Mouse (Mus musculus): ENCODE measurements around the gene Col4a6. TPM values are rescaled to one million over a fixed set of nuclear protein-coding genes. Genes with fewer than 3 reads are reported as not detected.

Gene Col4a6
- total RNA-seq (2021) = 1 to 10 TPM; 4.5 to 5.5 TPM

GRCm38 (mm10) chrX:141473470-141474302 is at the start of gene Col4a6:
Col4a6 (minus strand) TSS chrX:141474076.
- peak; percentile 10 for DNase-seq

- DNase-seq = no peak
These were observed 29.2 kb upstream of the Col4a6 start for GRCm38 (mm10) chrX:141503125-141503524.

- no peak for DNase-seq
These were observed 20.7 kb upstream of the Col4a6 start for GRCm38 (mm10) chrX:141494545-141494944.

DNA sequence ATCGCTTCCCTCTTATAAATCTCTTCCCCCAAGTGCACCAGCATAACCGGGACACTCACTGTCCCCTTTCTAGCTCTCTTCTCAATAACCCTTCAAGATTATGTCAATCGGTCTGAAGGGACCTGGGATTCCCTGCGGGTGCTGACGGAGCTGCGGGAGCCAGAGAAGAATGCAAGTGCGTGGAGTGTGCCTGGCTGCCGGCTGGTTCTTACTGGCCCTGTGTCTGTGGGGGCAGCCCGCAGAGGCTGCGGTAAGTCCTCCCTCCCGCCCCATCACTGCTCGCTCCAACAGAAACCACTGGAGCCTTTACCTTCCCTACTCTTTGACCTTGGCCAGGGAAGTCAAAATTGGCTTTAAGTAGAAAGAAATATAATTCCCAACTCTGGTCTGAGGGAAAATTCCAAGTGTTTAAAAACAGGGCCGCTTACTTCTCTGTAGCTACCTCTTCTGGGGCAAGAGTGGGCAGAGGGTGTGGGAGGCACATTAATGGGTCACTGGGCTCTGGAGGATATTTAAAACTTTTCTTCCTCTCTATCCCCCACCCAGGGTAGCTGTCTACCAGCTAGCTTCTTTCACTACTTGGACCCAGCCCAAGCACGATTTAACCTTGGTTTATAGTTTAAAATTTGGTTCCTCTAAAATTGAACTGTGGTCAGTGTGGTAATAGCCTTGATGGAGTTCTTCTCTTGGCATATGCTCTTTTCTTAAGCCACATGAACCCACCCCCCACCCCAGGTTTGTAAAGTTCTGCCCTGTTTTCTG is 1.9 kb upstream of the Col4a6 start:
- peak; percentile 15 for DNase-seq

- peak; percentile 76 for DNase-seq
These were observed 1.2 kb upstream of the Col4a6 start, which contains the start of gene Col4a5 for GRCm38 (mm10) chrX:141475110-141475509. Col4a5 (plus strand) TSS chrX:141475385.

GRCm38 (mm10) chrX:141447936-141448335 is 25.9 kb downstream of the Col4a6 start:
- DNase-seq = no peak

- no peak for DNase-seq
These were observed 34.5 kb downstream of the Col4a6 start for GRCm38 (mm10) chrX:141439423-141439822.

- DNase-seq = no peak
These were observed 37.1 kb downstream of the Col4a6 start for GRCm38 (mm10) chrX:141436780-141437179.

GRCm38 (mm10) chrX:141415318-141415717 is 58.6 kb downstream of the Col4a6 start:
- DNase-seq = no peak

GRCm38 (mm10) chrX:141396243-141396642 is 77.6 kb downstream of the Col4a6 start:
- DNase-seq = no peak

GRCm38 (mm10) chrX:141385399-141386105 is 88.3 kb downstream of the Col4a6 start:
- no peak for DNase-seq

DNA sequence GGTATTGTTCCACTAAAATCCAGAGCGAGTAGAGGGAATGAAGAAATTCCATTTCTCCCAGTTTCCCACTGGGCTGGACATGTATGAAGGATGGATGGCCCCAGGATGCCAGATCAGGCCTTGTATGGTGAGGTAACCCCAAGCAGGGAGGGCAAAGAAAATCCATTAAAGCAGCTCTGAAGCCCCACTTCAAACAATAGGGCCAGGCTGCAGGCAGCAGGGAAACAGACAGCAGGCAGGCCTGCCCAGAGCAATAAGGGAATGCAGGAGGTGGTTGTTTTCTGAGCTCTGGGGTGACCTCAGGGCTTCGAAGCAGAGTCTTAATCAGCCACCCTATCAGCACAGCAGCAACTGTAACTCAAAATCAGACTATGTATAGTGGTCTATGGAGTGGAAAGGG is 89.2 kb downstream of the Col4a6 start:
- DNase-seq = no peak

GRCm38 (mm10) chrX:141370276-141370675 is 103.6 kb downstream of the Col4a6 start:
- no peak for DNase-seq

- DNase-seq = peak; percentile 11
These were observed 110.5 kb downstream of the Col4a6 start for GRCm38 (mm10) chrX:141363331-141363730.

DNA sequence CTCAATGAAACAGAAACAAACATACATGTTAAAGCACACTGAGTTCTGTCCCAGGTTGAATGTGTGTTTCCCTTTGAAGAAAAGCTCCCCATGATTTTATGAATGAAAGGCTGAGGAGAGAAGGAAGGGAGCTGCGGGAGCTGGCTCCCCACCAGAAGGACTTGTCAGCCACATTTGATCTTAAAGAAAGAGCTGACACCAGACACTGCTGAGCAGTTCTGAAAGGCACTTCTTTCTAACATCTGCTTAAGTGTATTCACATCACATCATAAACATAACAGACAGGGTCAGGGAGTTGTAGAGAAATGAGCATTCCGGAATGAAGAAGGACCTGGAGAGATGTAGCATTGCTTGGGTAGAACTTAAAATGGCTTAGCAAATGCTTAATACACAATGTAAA is 132.5 kb downstream of the Col4a6 start:
- DNase-seq = no peak

DNA sequence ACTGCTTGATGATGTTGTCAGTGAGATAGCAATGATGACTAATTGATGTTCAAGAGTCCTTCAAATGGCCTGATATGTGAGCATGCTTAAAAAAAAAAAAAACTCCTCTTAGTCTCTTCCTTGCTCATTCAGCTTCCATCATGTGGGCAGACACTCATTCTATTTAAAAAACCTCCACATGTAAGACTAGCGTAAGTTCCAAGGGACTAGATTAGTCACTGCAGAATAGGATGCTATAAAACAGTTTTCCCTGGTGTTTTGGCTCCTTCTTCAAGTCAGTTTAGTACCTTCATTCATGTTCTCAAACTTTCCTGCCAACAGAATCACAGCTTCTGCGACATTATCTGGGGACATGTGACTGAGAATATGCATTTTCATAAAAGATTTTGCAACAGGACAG is 145.8 kb downstream of the Col4a6 start:
- no peak for DNase-seq

DNA sequence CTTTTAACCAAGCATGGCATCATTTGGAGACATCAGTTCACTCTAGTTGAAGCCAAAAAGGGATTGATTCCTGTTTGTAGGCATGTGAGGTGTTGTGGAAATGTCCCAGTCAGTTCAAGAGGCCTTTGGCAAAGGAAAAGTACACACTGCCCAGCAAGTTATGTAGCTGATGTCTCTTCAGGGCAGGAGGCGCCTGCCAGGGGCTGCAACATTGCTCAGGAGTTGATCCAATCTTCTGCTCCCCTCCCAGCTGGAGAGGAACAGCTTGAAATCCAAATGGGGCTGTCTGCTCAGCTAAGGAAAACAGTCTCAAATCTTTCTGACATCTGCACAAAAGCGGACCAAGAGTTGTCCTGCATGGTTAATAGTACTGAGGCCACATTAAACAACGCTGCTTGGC is 149.7 kb downstream of the Col4a6 start:
- DNase-seq = peak; percentile 13

GRCm38 (mm10) chrX:141316217-141316616 is 157.7 kb downstream of the Col4a6 start:
- DNase-seq = no peak

- DNase-seq = no peak
These were observed 158.1 kb downstream of the Col4a6 start for GRCm38 (mm10) chrX:141315795-141316194.

DNA sequence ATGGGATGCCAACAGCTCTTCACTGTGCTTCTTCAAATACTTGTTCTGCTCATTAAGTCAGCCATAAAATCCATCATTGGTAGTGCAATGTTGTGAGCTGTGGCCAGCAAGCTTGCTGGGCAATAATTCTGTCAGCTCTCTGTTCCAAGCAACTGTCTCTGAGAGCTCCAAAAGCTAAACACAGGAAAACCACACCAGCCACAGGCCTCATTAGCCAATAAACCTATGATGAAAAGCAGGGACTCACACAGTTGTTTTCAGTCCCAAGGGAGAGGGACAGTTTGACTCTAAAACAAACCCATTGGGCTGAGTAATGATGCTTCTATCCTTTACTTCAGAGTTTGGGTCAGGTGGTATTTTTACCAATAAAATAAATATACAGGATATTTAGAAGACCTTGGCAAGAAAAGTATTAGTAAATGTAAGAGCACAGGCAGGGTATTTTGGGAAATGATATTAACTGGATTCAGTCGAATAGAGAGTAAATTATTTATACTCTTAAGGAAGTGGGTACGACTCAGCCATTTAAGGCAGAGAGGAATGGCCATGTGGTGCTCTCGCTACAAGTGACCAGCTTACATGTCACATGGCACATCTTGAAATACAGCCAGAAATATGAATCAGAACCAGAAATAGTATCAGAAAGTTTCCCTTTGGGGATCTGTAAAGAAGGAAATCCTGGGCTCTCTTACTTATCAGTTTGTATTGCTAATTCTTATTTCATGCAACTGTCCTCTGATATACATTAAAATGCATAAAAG is 181.0 kb downstream of the Col4a6 start:
- no peak for DNase-seq

DNA sequence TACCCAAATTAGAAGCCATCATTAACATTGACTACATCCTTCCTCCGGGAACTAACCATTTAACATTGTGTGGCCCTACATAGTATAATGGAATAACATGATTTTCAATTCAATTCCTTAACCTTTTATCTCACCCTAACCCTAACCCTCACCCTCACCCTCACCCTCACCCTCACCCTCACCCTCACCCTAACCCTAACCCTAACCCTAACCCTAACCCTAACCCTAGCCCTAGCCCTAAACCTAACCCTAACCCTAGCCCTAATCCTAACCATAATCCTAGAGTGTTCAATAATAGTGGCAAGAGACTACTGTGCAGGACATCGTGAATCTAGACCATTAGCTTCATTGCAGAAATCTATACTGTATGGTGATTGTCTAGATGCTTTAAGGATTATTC is 197.5 kb downstream of the Col4a6 start:
- DNase-seq = no peak

GRCm38 (mm10) chrX:141265986-141266385 is 207.9 kb downstream of the Col4a6 start:
- DNase-seq = no peak

All from heart, postnatal 4 days (tissue).